Mouse (Mus musculus) midbrain, embryonic 14.5 days (tissue): ENCODE measurements around the gene Gdf7. TPM values are rescaled to one million over a fixed set of nuclear protein-coding genes. Genes with fewer than 3 reads are reported as not detected.
A peak's percentile ranks its signal among the peaks of the same experiment; 100 is the strongest.

ENCODE experiments used
- ATAC-seq: fragments of 200-750 bp; cut with Nextera tagmentation; 2 replicates; pipeline ENCODE4 v1.8.0; 2017; ENCODE audit warnings: moderate number of reproducible peaks, moderate library complexity; ENCODE audit not compliant: low FRiP score, low TSS enrichment
- DNase-seq: peaks from one replicate; pipeline ENCODE4 v3.0.0-alpha.2; 2015
- H3K27ac ChIP-seq: fragments of 300-500 bp; sonication (generic); replicated peaks from 2 replicates; pipeline ENCODE4 v1.5.1; 2014; ENCODE audit warnings: mild to moderate bottlenecking, low read depth, low read length, moderate library complexity
- H3K27me3 ChIP-seq: fragments of 300-500 bp; sonication (generic); 2 replicates; pipeline ENCODE4 v1.6.1; 2014; ENCODE audit warnings: low read length, control low read depth, mixed read lengths; ENCODE audit not compliant: control insufficient read depth, insufficient read depth
- H3K36me3 ChIP-seq: fragments of 300-500 bp; sonication (generic); 2 replicates; pipeline ENCODE4 v1.6.1; 2014; ENCODE audit warnings: low read length, control low read depth; ENCODE audit not compliant: control insufficient read depth, insufficient read depth
- H3K4me1 ChIP-seq: fragments of 300-500 bp; sonication (generic); 2 replicates; pipeline ENCODE4 v1.6.1; 2014; ENCODE audit warnings: mild to moderate bottlenecking, antibody characterized with exemption, low read length, control low read depth; ENCODE audit not compliant: control insufficient read depth, insufficient read depth
- H3K4me2 ChIP-seq: fragments of 300-500 bp; sonication (generic); 2 replicates; pipeline ENCODE4 v1.6.1; 2014; ENCODE audit warnings: mild to moderate bottlenecking, low read length, moderate library complexity
- H3K4me3 ChIP-seq: fragments of 300-500 bp; sonication (generic); replicated peaks from 2 replicates; pipeline ENCODE4 v1.5.1; 2014; ENCODE audit warnings: low read depth, low read length
- H3K9ac ChIP-seq: fragments of 300-500 bp; sonication (generic); replicated peaks from 2 replicates; pipeline ENCODE4 v1.6.1; 2014; ENCODE audit warnings: mild to moderate bottlenecking, low read length, moderate library complexity
- H3K9me3 ChIP-seq: fragments of 300-500 bp; sonication (generic); 2 replicates; pipeline ENCODE4 v1.6.1; 2016; ENCODE audit warnings: low read length, control low read depth, mixed read lengths; ENCODE audit not compliant: control insufficient read depth
- WGBS: fragments of 180-500 bp; shearing (Covaris S2); extraction: QIAGEN DNeasy Blood & Tissue Kit; methylation state at CpG from one replicate; pipeline ENCODE4 v1.1.7; 2014; 5-methylcytosine and 5-hydroxymethylcytosine counted together
- polyA plus RNA-seq: library from polyadenylated mRNA; unstranded; fragments of >200 nt; fragmentation: Nextera tagmentation; extraction: Ambion mirVana; gene quantifications from 2 replicates; pipeline ENCODE4 v1.2.1, GENCODE M21; 2014

The Gdf7 gene
- polyA plus RNA-seq, 1 experiment from 2014 or later: 0.25 TPM

- ATAC-seq (no peak), DNase-seq (no peak)
- Histone ChIP-seq H3K9me3 (no peaks in the 10 kb centered on the region), H3K27ac (no peak overlapping the region), H3K4me1 (no peaks in the 10 kb centered on the region), H3K4me2 (no peak overlapping the region), H3K36me3 (peaks cover 33% of the 10 kb centered on the region), H3K4me3 (no peak overlapping the region), H3K27me3 (no peaks in the 10 kb centered on the region), H3K9ac (no peak overlapping the region; the same call in 1 of the 2 replicates)
- 84% methylated on average over 10 of the region's 10 CpGs for WGBS
Measured at GRCm38 (mm10) chr12:8321506-8321905, 19.8 kb upstream of the Gdf7 start.

GRCm38 (mm10) chr12:8320084-8320713 lies 18.4 kb upstream of the Gdf7 start:
- Histone ChIP-seq H3K27me3 (no peaks in the 10 kb centered on the region), H3K4me3 (no peak overlapping the region), H3K36me3 (peaks cover 31% of the 10 kb centered on the region), H3K9me3 (no peaks in the 10 kb centered on the region), H3K4me2 (no peak overlapping the region), H3K9ac (no peak overlapping the region), H3K27ac (no peak overlapping the region), H3K4me1 (no peaks in the 10 kb centered on the region)
- ATAC-seq (peak; percentile 31; the same call in 1 of the 2 replicates), DNase-seq (peak; percentile 82)
- WGBS: 42% methylated on average over 5 of the region's 5 CpGs

GRCm38 (mm10) chr12:8316541-8316940 lies 14.8 kb upstream of the Gdf7 start:
- WGBS: 85% methylated on average over 5 of the region's 5 CpGs
- H3K4me1 ChIP-seq: peaks cover 8% of the 10 kb centered on the region; the same call in 1 of the 2 replicates
- H3K36me3 ChIP-seq: peaks cover 26% of the 10 kb centered on the region
- no peaks in the 10 kb centered on the region for H3K27me3 ChIP-seq
- DNase-seq: no peak
- no peak overlapping the region for H3K9ac ChIP-seq
- H3K4me3 ChIP-seq: no peak overlapping the region
- no peak for ATAC-seq
- H3K9me3 ChIP-seq: no peaks in the 10 kb centered on the region
- H3K4me2 ChIP-seq: no peak overlapping the region
- no peak overlapping the region for H3K27ac ChIP-seq

- peak overlapping the region; percentile 74 for H3K9ac ChIP-seq
- H3K4me3 ChIP-seq: peak overlapping the region; percentile 66
- H3K4me2 ChIP-seq: peak overlapping the region; percentile 86
- H3K9me3 ChIP-seq: no peaks in the 10 kb centered on the region
- H3K27ac ChIP-seq: no peak overlapping the region
- 0 out of 2 replicates have a peak, but pooled peaks cover 14% of the 10 kb centered on the region for H3K27me3 ChIP-seq
- 21% methylated on average over 12 of the region's 12 CpGs for whole genome bisulfite sequencing
- H3K36me3 ChIP-seq: peaks cover 11% of the 10 kb centered on the region
- peak; percentile 19 for ATAC-seq
- no peak for DNase-seq
- peaks cover 8% of the 10 kb centered on the region; the same call in 1 of the 2 replicates for H3K4me1 ChIP-seq
Measured at GRCm38 (mm10) chr12:8313773-8314172, 12.0 kb upstream of the Gdf7 start.

GRCm38 (mm10) chr12:8313270-8313771 lies 11.6 kb upstream of the Gdf7 start, which contains the start of gene Hs1bp3:
TSS of gene Hs1bp3 (plus strand) at chr12:8313432.
- no peaks in the 10 kb centered on the region for H3K9me3 ChIP-seq
- peak within 1 kb of the TSS; percentile 66 for H3K4me3 ChIP-seq
- 0 out of 2 replicates have a peak, but pooled peaks cover 14% of the 10 kb centered on the region for H3K27me3 ChIP-seq
- peaks cover 6% of the 10 kb centered on the region; the same call in 1 of the 2 replicates for H3K36me3 ChIP-seq
- peak; percentile 88 for ATAC-seq
- peaks cover 8% of the 10 kb centered on the region; the same call in 1 of the 2 replicates for H3K4me1 ChIP-seq
- DNase-seq: peak; percentile 95
- H3K27ac ChIP-seq: no peak within 1 kb of the TSS
- WGBS: under 1% methylated on average over 37 of the region's 38 CpGs
- peak within 1 kb of the TSS; percentile 86 for H3K4me2 ChIP-seq
- H3K9ac ChIP-seq: peak within 1 kb of the TSS; percentile 74

GRCm38 (mm10) chr12:8312266-8312665 lies 10.5 kb upstream of the Gdf7 start:
- ATAC-seq: no peak
- Histone ChIP-seq H3K9ac (no peak overlapping the region), H3K9me3 (no peaks in the 10 kb centered on the region), H3K27ac (no peak overlapping the region), H3K4me3 (no peak overlapping the region), H3K27me3 (0 out of 2 replicates have a peak, but pooled peaks cover 14% of the 10 kb centered on the region), H3K36me3 (no peaks in the 10 kb centered on the region), H3K4me1 (peaks cover 8% of the 10 kb centered on the region; the same call in 1 of the 2 replicates), H3K4me2 (no peak overlapping the region)
- DNase-seq: no peak
- WGBS: 90% methylated on average over 4 of the region's 4 CpGs

GRCm38 (mm10) chr12:8310992-8311391 lies 9.2 kb upstream of the Gdf7 start:
- H3K9me3 ChIP-seq: no peaks in the 10 kb centered on the region
- H3K9ac ChIP-seq: no peak overlapping the region
- no peaks in the 10 kb centered on the region for H3K36me3 ChIP-seq
- DNase-seq: no peak
- 30% methylated on average over 17 of the region's 17 CpGs for WGBS
- ATAC-seq: no peak
- H3K27me3 ChIP-seq: 0 out of 2 replicates have a peak, but pooled peaks cover 14% of the 10 kb centered on the region
- H3K4me2 ChIP-seq: peak overlapping the region; percentile 19; the same call in 1 of the 2 replicates
- H3K27ac ChIP-seq: no peak overlapping the region
- no peak overlapping the region for H3K4me3 ChIP-seq
- peaks cover 8% of the 10 kb centered on the region; the same call in 1 of the 2 replicates for H3K4me1 ChIP-seq

GRCm38 (mm10) chr12:8306910-8307309 lies 5.2 kb upstream of the Gdf7 start:
- Histone ChIP-seq H3K27me3 (peaks cover 38% of the 10 kb centered on the region), H3K9ac (no peak overlapping the region), H3K27ac (no peak overlapping the region), H3K4me1 (peaks cover 4% of the 10 kb centered on the region; the same call in 1 of the 2 replicates), H3K4me3 (no peak overlapping the region), H3K9me3 (no peaks in the 10 kb centered on the region), H3K4me2 (no peak overlapping the region), H3K36me3 (no peaks in the 10 kb centered on the region)
- ATAC-seq: no peak
- no peak for DNase-seq
- 67% methylated on average over 1 of the region's 1 CpGs for WGBS
